Mouse (Mus musculus): Measurements from ENCODE around the gene Nebl. TPM values are rescaled to one million over a fixed set of nuclear protein-coding genes. Genes with fewer than 3 reads are reported as not detected.

The Nebl gene
- polyA plus RNA-seq, 1 experiment from 2014 or later = 12.5 TPM

GRCm38 (mm10) chr2:17465517-17466174 lies 265.6 kb downstream of the Nebl start:
- Histone ChIP-seq H3K27ac (replicated peaks) (no peak overlapping the region), H3K36me3 (no peaks in the 10 kb centered on the region), H3K9ac (no peak overlapping the region), H3K27me3 (no peaks in the 10 kb centered on the region), H3K4me3 (no peak overlapping the region), H3K4me1 (replicated peaks) (no peaks in the 10 kb centered on the region), H3K9me3 (no peaks in the 10 kb centered on the region), H3K4me2 (no peak overlapping the region)
- WGBS = 90% methylated on average over 6 of the region's 6 CpGs
- ATAC-seq (ENCODE audit: low FRiP score, low read depth) = no peak

GRCm38 (mm10) chr2:17460434-17460833 lies 270.8 kb downstream of the Nebl start:
- 91% methylated on average over 2 of the region's 2 CpGs for WGBS

GRCm38 (mm10) chr2:17453676-17454075 lies 277.6 kb downstream of the Nebl start:
- Histone ChIP-seq H3K4me1 (replicated peaks) (no peaks in the 10 kb centered on the region), H3K4me2 (no peak overlapping the region), H3K27ac (replicated peaks) (no peak overlapping the region), H3K4me3 (no peak overlapping the region), H3K27me3 (no peaks in the 10 kb centered on the region), H3K9ac (no peak overlapping the region), H3K9me3 (no peaks in the 10 kb centered on the region), H3K36me3 (no peaks in the 10 kb centered on the region)
- no peak for ATAC-seq (ENCODE audit: low FRiP score, low read depth)

More at GRCm38 (mm10) chr2:17460434-17460833, 270.8 kb downstream of the Nebl start:
- Histone ChIP-seq H3K4me2 (no peak overlapping the region), H3K27ac (replicated peaks) (no peak overlapping the region), H3K4me1 (replicated peaks) (no peaks in the 10 kb centered on the region), H3K9me3 (no peaks in the 10 kb centered on the region), H3K9ac (no peak overlapping the region), H3K36me3 (no peaks in the 10 kb centered on the region), H3K27me3 (no peaks in the 10 kb centered on the region), H3K4me3 (no peak overlapping the region)
- no peak for ATAC-seq (ENCODE audit: low FRiP score, low read depth)

GRCm38 (mm10) chr2:17448341-17448740 lies 282.9 kb downstream of the Nebl start:
- no peaks in the 10 kb centered on the region for H3K9me3 ChIP-seq
- ATAC-seq (ENCODE audit: low FRiP score, low read depth) = no peak
- H3K4me2 ChIP-seq = no peak overlapping the region
- no peaks in the 10 kb centered on the region for H3K36me3 ChIP-seq
- H3K4me1 ChIP-seq (replicated peaks) = no peaks in the 10 kb centered on the region
- H3K4me3 ChIP-seq = no peak overlapping the region
- no peak overlapping the region for H3K9ac ChIP-seq
- H3K27ac ChIP-seq (replicated peaks) = no peak overlapping the region
- no peaks in the 10 kb centered on the region for H3K27me3 ChIP-seq

GRCm38 (mm10) chr2:17443581-17443980 lies 287.7 kb downstream of the Nebl start:
- no peak for ATAC-seq (ENCODE audit: low FRiP score, low read depth)
- no peaks in the 10 kb centered on the region for H3K36me3 ChIP-seq
- WGBS = 70% methylated on average over 7 of the region's 7 CpGs
- no peak overlapping the region for H3K27ac ChIP-seq (replicated peaks)
- no peaks in the 10 kb centered on the region for H3K27me3 ChIP-seq
- H3K4me2 ChIP-seq = no peak overlapping the region
- no peak overlapping the region for H3K9ac ChIP-seq
- no peak overlapping the region for H3K4me3 ChIP-seq
- no peaks in the 10 kb centered on the region for H3K9me3 ChIP-seq
- H3K4me1 ChIP-seq (replicated peaks) = no peaks in the 10 kb centered on the region

- no peaks in the 10 kb centered on the region for H3K9me3 ChIP-seq
- H3K4me1 ChIP-seq (replicated peaks) = no peaks in the 10 kb centered on the region
- no peak overlapping the region for H3K27ac ChIP-seq (replicated peaks)
- 93% methylated on average over 1 of the region's 1 CpGs for WGBS
- no peak overlapping the region for H3K4me2 ChIP-seq
- no peak overlapping the region for H3K9ac ChIP-seq
- no peak for ATAC-seq (ENCODE audit: low FRiP score, low read depth)
- H3K36me3 ChIP-seq = no peaks in the 10 kb centered on the region
- no peak overlapping the region for H3K4me3 ChIP-seq
- no peaks in the 10 kb centered on the region for H3K27me3 ChIP-seq
These were observed 292.9 kb downstream of the Nebl start for GRCm38 (mm10) chr2:17438317-17438716.

GRCm38 (mm10) chr2:17436739-17437440 lies 294.4 kb downstream of the Nebl start:
- Histone ChIP-seq H3K4me1 (replicated peaks) (no peaks in the 10 kb centered on the region), H3K4me3 (no peak overlapping the region), H3K9me3 (no peaks in the 10 kb centered on the region), H3K4me2 (no peak overlapping the region), H3K9ac (no peak overlapping the region), H3K36me3 (no peaks in the 10 kb centered on the region), H3K27ac (replicated peaks) (no peak overlapping the region), H3K27me3 (no peaks in the 10 kb centered on the region)
- WGBS = 37% methylated on average over 10 of the region's 10 CpGs
- ATAC-seq (ENCODE audit: low FRiP score, low read depth) = no peak

- H3K4me2 ChIP-seq = no peak overlapping the region
- no peaks in the 10 kb centered on the region for H3K27me3 ChIP-seq
- no peaks in the 10 kb centered on the region for H3K36me3 ChIP-seq
- H3K4me1 ChIP-seq (replicated peaks) = no peaks in the 10 kb centered on the region
- H3K4me3 ChIP-seq = no peak overlapping the region
- H3K9ac ChIP-seq = no peak overlapping the region
- WGBS = 51% methylated on average over 4 of the region's 4 CpGs
- no peak overlapping the region for H3K27ac ChIP-seq (replicated peaks)
- H3K9me3 ChIP-seq = no peaks in the 10 kb centered on the region
- no peak for ATAC-seq (ENCODE audit: low FRiP score, low read depth)
These were observed 296.0 kb downstream of the Nebl start for GRCm38 (mm10) chr2:17435217-17435616.

GRCm38 (mm10) chr2:17429028-17429427 lies 302.2 kb downstream of the Nebl start:
- no peak for ATAC-seq (ENCODE audit: low FRiP score, low read depth)
- no peak overlapping the region for H3K4me3 ChIP-seq
- WGBS = 82% methylated on average over 4 of the region's 4 CpGs
- H3K27me3 ChIP-seq = no peaks in the 10 kb centered on the region
- H3K36me3 ChIP-seq = no peaks in the 10 kb centered on the region
- no peaks in the 10 kb centered on the region for H3K9me3 ChIP-seq
- no peak overlapping the region for H3K27ac ChIP-seq (replicated peaks)
- no peak overlapping the region for H3K9ac ChIP-seq
- H3K4me1 ChIP-seq (replicated peaks) = no peaks in the 10 kb centered on the region
- no peak overlapping the region for H3K4me2 ChIP-seq

GRCm38 (mm10) chr2:17428156-17428555 lies 303.1 kb downstream of the Nebl start:
- Histone ChIP-seq H3K4me1 (replicated peaks) (no peaks in the 10 kb centered on the region), H3K27me3 (no peaks in the 10 kb centered on the region), H3K9ac (no peak overlapping the region), H3K27ac (replicated peaks) (no peak overlapping the region), H3K36me3 (no peaks in the 10 kb centered on the region), H3K4me3 (no peak overlapping the region), H3K4me2 (no peak overlapping the region), H3K9me3 (no peaks in the 10 kb centered on the region)
- 86% methylated on average over 4 of the region's 4 CpGs for WGBS
- no peak for ATAC-seq (ENCODE audit: low FRiP score, low read depth)

- Histone ChIP-seq H3K9ac (no peak overlapping the region), H3K4me2 (no peak overlapping the region), H3K9me3 (no peaks in the 10 kb centered on the region), H3K27me3 (no peaks in the 10 kb centered on the region), H3K36me3 (no peaks in the 10 kb centered on the region), H3K27ac (replicated peaks) (no peak overlapping the region), H3K4me3 (no peak overlapping the region), H3K4me1 (replicated peaks) (no peaks in the 10 kb centered on the region)
- 8% methylated on average over 1 of the region's 1 CpGs for WGBS
- ATAC-seq (ENCODE audit: low FRiP score, low read depth) = no peak
These were observed 308.3 kb downstream of the Nebl start for GRCm38 (mm10) chr2:17422967-17423366.

GRCm38 (mm10) chr2:17415347-17415746 lies 315.9 kb downstream of the Nebl start:
- Histone ChIP-seq H3K9ac (no peak overlapping the region), H3K9me3 (no peaks in the 10 kb centered on the region), H3K27ac (replicated peaks) (no peak overlapping the region), H3K4me2 (no peak overlapping the region), H3K4me1 (replicated peaks) (no peaks in the 10 kb centered on the region), H3K4me3 (no peak overlapping the region), H3K36me3 (no peaks in the 10 kb centered on the region), H3K27me3 (no peaks in the 10 kb centered on the region)
- ATAC-seq (ENCODE audit: low FRiP score, low read depth) = no peak
- WGBS = 22% methylated on average over 4 of the region's 4 CpGs

- ATAC-seq (ENCODE audit: low FRiP score, low read depth) = no peak
- H3K9ac ChIP-seq = no peak overlapping the region
- H3K36me3 ChIP-seq = no peaks in the 10 kb centered on the region
- H3K4me2 ChIP-seq = no peak overlapping the region
- H3K9me3 ChIP-seq = no peaks in the 10 kb centered on the region
- H3K4me3 ChIP-seq = no peak overlapping the region
- no peak overlapping the region for H3K27ac ChIP-seq (replicated peaks)
- 79% methylated on average over 2 of the region's 2 CpGs for WGBS
- no peaks in the 10 kb centered on the region for H3K4me1 ChIP-seq (replicated peaks)
- no peaks in the 10 kb centered on the region for H3K27me3 ChIP-seq
These were observed 316.9 kb downstream of the Nebl start for GRCm38 (mm10) chr2:17414324-17414723.

All from hindbrain, embryonic 15.5 days (tissue).